Mouse (Mus musculus): Measurements from ENCODE around the gene Porcn. TPM values are rescaled to one million over a fixed set of nuclear protein-coding genes. Genes with fewer than 3 reads are reported as not detected.

Gene Porcn
- polyA plus RNA-seq, 1 experiment from 2014 or later = 9.2 TPM

DNA sequence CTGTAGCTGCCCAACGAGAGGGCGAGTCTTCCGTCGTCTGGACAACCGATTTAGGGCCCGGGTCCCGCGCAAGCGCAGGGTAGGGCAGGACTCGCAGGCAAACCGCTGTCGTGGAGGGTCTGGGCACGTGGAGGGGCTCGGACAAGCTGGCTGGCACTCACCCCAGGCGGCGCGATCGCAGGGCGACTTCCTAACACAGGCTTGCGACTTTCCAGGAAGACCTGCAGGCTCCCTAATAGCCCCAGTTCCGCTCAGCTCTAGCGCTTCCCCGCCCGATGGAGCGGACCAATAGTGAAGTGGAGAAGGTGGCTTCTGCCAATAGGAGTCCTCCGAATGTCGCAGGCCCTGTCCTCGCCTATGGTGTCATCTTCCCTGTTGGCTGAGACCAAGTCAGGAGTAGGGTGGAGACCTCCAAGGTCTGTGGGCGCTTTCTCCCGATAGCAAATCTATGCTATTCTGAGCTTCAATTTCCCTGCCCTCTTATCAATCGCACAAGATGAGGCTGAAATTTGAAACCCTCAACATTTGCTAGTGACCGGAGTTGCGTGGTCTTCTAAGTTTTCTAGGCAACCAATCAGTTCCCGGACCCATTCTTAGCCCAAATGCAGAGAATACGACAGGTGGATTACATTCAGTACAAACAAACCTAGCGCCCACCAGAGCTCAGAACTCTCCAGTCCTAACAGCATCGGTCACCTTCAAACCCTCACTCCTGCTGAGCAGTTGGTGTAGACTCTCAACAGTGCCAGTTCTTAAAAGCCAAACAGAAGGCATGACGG, 13.5 kb downstream of the Porcn start:
- peak overlapping the region; percentile 27; the same call in 1 of the 2 replicates for H3K27ac ChIP-seq (ENCODE audit: low read depth)
- peak; percentile 97 for ATAC-seq (replicated peaks; ENCODE audit: low FRiP score, low TSS enrichment, low read depth)

DNA sequence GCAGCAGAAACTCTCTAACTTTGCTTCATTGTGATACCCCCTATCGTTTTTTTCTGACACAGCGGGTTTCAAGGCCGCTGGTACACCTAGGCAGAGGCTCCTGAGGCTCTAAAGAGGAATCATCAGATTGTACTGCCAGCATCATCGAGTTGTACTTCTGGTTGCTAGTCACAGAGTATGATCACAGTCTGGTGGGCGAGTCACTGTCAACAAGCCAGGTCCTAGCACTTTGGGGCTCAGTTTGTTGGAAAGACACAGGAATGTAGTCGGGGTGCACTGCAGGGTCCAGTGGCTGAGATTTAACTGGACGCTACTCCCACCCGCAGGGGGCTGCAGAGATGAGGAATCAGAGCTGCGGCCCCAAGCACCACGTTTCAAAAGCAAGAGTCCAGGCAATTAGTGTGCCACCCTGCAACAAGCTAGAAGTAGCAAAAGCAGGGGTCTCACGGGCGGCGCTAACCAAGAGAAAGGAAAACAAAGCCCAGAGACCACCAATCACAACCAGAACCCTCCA, 14.1 kb downstream of the Porcn start:
- peak overlapping the region; percentile 57 for H3K4me3 ChIP-seq (ENCODE audit: low read depth, low read length)
- no peaks in the 10 kb centered on the region for H3K9me3 ChIP-seq (ENCODE audit: control insufficient read depth, low read length)
- DNase-seq (ENCODE audit: low spot score) = no peak
- WGBS = 5% methylated on average over 13 of the region's 13 CpGs
- H3K9ac ChIP-seq (ENCODE audit: low read length) = peak overlapping the region; percentile 48
- H3K4me1 ChIP-seq (replicated peaks; ENCODE audit: control insufficient read depth, insufficient read depth, low read length) = no peaks in the 10 kb centered on the region
- 0 out of 2 replicates have a peak, but pooled peaks have one; percentile 30 for ATAC-seq (replicated peaks; ENCODE audit: low FRiP score, low TSS enrichment, low read depth)
- peak overlapping the region; percentile 58 for H3K4me2 ChIP-seq (ENCODE audit: low read length)
- no peaks in the 10 kb centered on the region for H3K27me3 ChIP-seq (replicated peaks; ENCODE audit: control insufficient read depth, insufficient read depth, low read length)
- H3K36me3 ChIP-seq (ENCODE audit: control insufficient read depth, insufficient read depth, low read length) = no peaks in the 10 kb centered on the region
- peak overlapping the region; percentile 27; the same call in 1 of the 2 replicates for H3K27ac ChIP-seq (ENCODE audit: low read depth)

More for the DNA sequence above, 13.5 kb downstream of the Porcn start:
- peak; percentile 80 for DNase-seq (ENCODE audit: low spot score)
- H3K27me3 ChIP-seq (replicated peaks; ENCODE audit: control insufficient read depth, insufficient read depth, low read length) = no peaks in the 10 kb centered on the region
- H3K4me2 ChIP-seq (ENCODE audit: low read length) = peak overlapping the region; percentile 58
- H3K9me3 ChIP-seq (ENCODE audit: control insufficient read depth, low read length) = no peaks in the 10 kb centered on the region
- H3K36me3 ChIP-seq (ENCODE audit: control insufficient read depth, insufficient read depth, low read length) = no peaks in the 10 kb centered on the region
- 15% methylated on average over 37 of the region's 38 CpGs for WGBS
- H3K9ac ChIP-seq (ENCODE audit: low read length) = peak overlapping the region; percentile 48
- H3K4me3 ChIP-seq (ENCODE audit: low read depth, low read length) = peak overlapping the region; percentile 57
- no peaks in the 10 kb centered on the region for H3K4me1 ChIP-seq (replicated peaks; ENCODE audit: control insufficient read depth, insufficient read depth, low read length)

DNA sequence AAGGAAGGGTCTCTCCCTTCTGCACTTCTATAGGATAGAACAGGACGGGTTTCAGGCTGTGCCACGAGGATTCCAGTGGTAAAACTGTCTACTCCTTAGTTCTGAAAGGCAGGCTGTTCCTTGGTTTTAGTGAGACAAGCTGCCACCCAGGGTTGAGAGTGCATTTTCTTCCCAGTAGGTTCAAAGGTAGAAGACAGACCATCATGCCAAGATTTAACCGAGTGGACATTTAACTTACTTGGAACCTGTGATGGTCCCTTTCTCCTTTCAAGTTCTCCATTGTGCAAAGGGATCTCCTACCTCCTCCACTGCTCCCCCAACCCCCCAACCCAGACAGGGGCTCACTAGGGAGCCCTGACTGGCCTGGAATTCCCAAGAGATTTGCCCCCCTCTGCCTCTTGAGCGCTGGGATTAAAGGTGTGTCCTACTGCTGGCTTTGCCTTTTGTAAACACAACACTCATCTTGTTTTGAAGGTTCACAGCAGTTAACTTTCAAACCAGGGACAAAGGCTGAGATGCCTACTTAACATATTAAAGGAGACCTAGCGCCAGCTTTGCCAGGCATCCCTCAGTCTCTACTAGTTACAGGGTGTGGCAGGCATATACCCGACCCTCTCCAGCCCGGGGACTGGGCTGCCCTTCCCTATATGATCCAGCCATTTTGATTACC, 23.3 kb downstream of the Porcn start:
- no peaks in the 10 kb centered on the region for H3K27me3 ChIP-seq (replicated peaks; ENCODE audit: control insufficient read depth, insufficient read depth, low read length)
- no peak for DNase-seq (ENCODE audit: low spot score)
- no peak overlapping the region for H3K4me2 ChIP-seq (ENCODE audit: low read length)
- no peak overlapping the region for H3K9ac ChIP-seq (ENCODE audit: low read length)
- 15% methylated on average over 7 of the region's 7 CpGs for WGBS
- H3K36me3 ChIP-seq (ENCODE audit: control insufficient read depth, insufficient read depth, low read length) = peaks cover 7% of the 10 kb centered on the region; the same call in 1 of the 2 replicates
- no peak for ATAC-seq (replicated peaks; ENCODE audit: low FRiP score, low TSS enrichment, low read depth)
- H3K4me3 ChIP-seq (ENCODE audit: low read depth, low read length) = no peak overlapping the region
- H3K9me3 ChIP-seq (ENCODE audit: control insufficient read depth, low read length) = no peaks in the 10 kb centered on the region
- H3K4me1 ChIP-seq (replicated peaks; ENCODE audit: control insufficient read depth, insufficient read depth, low read length) = no peaks in the 10 kb centered on the region
- H3K27ac ChIP-seq (ENCODE audit: low read depth) = no peak overlapping the region

- no peak overlapping the region for H3K9ac ChIP-seq (ENCODE audit: low read length)
- H3K27me3 ChIP-seq (replicated peaks; ENCODE audit: control insufficient read depth, insufficient read depth, low read length) = no peaks in the 10 kb centered on the region
- WGBS = 90% methylated on average over 5 of the region's 5 CpGs
- no peaks in the 10 kb centered on the region for H3K36me3 ChIP-seq (ENCODE audit: control insufficient read depth, insufficient read depth, low read length)
- no peaks in the 10 kb centered on the region for H3K4me1 ChIP-seq (replicated peaks; ENCODE audit: control insufficient read depth, insufficient read depth, low read length)
- ATAC-seq (replicated peaks; ENCODE audit: low FRiP score, low TSS enrichment, low read depth) (no peak), DNase-seq (ENCODE audit: low spot score) (no peak)
- H3K4me3 ChIP-seq (ENCODE audit: low read depth, low read length) = no peak overlapping the region
- H3K9me3 ChIP-seq (ENCODE audit: control insufficient read depth, low read length) = no peaks in the 10 kb centered on the region
- no peak overlapping the region for H3K4me2 ChIP-seq (ENCODE audit: low read length)
- no peak overlapping the region for H3K27ac ChIP-seq (ENCODE audit: low read depth)
These were observed 26.7 kb downstream of the Porcn start for GRCm38 (mm10) chrX:8179646-8180045.

- no peak overlapping the region for H3K4me3 ChIP-seq (ENCODE audit: low read depth, low read length)
- H3K9ac ChIP-seq (ENCODE audit: low read length) = no peak overlapping the region
- WGBS = 87% methylated on average over 2 of the region's 2 CpGs
- no peak for ATAC-seq (replicated peaks; ENCODE audit: low FRiP score, low TSS enrichment, low read depth)
- no peaks in the 10 kb centered on the region for H3K9me3 ChIP-seq (ENCODE audit: control insufficient read depth, low read length)
- H3K4me2 ChIP-seq (ENCODE audit: low read length) = no peak overlapping the region
- H3K27me3 ChIP-seq (replicated peaks; ENCODE audit: control insufficient read depth, insufficient read depth, low read length) = no peaks in the 10 kb centered on the region
- no peaks in the 10 kb centered on the region for H3K36me3 ChIP-seq (ENCODE audit: control insufficient read depth, insufficient read depth, low read length)
- H3K4me1 ChIP-seq (replicated peaks; ENCODE audit: control insufficient read depth, insufficient read depth, low read length) = no peaks in the 10 kb centered on the region
- no peak overlapping the region for H3K27ac ChIP-seq (ENCODE audit: low read depth)
- DNase-seq (ENCODE audit: low spot score) = no peak
These were observed 27.5 kb downstream of the Porcn start for GRCm38 (mm10) chrX:8178871-8179270.

DNA sequence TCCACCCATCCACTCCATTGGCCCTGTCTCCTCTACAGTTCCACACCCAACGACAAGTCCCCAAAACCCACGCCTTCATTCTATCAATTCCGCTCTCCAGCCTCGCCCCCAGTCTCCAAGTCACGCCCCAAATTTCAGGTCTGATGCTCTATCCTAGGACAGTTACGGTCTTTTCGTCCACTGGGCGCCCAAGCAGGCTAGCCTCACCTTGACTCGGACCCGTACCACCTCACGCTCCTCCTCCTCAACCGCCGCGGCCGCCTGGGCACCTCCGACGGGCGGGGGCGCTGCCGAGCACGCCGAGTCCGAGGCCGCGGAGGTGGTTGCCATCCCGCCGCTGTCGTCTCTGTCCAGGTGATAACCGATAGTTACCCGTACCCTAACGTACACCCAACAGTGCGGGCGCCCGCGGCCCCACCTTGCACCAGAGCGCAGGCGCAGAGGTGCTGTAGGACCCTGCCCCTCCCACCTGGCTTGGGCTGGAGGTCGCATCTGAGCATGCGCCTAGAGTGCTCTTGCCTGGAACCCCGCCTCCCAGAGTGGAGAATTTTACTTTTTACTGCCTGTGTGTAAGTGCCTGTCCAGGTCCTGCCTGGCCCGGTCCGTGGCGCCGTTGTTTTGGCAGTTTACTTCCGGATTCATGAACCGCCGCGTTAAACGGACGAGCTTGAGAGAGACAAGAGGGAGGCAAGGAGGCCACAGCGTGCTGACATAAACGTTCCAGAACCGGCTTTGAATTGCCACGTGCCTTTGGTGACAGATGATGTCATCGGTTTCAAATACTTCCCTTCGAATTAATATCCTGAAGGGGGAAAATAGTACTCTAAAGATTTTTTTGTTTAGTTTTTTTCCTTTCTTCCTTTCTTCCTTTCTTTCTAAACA, 30.6 kb downstream of the Porcn start, which contains the start of gene Tbc1d25:
Gene Tbc1d25, minus strand, starts transcription at position 678 of the 882 bp plus-strand sequence.
- 10% methylated on average over 55 of the region's 56 CpGs for WGBS
- Histone ChIP-seq H3K4me3 (ENCODE audit: low read depth, low read length) (peak within 1 kb of the TSS; percentile 55), H3K9me3 (ENCODE audit: control insufficient read depth, low read length) (no peaks in the 10 kb centered on the region), H3K4me2 (ENCODE audit: low read length) (peak within 1 kb of the TSS; percentile 52), H3K4me1 (replicated peaks; ENCODE audit: control insufficient read depth, insufficient read depth, low read length) (no peaks in the 10 kb centered on the region), H3K27me3 (replicated peaks; ENCODE audit: control insufficient read depth, insufficient read depth, low read length) (no peaks in the 10 kb centered on the region), H3K27ac (ENCODE audit: low read depth) (0 out of 2 replicates have a peak within 1 kb of the TSS, but pooled peaks have one; percentile 22), H3K36me3 (ENCODE audit: control insufficient read depth, insufficient read depth, low read length) (no peaks in the 10 kb centered on the region), H3K9ac (ENCODE audit: low read length) (peak within 1 kb of the TSS; percentile 44)
- DNase-seq (ENCODE audit: low spot score) (peak; percentile 84), ATAC-seq (replicated peaks; ENCODE audit: low FRiP score, low TSS enrichment, low read depth) (peak; percentile 98)

DNA sequence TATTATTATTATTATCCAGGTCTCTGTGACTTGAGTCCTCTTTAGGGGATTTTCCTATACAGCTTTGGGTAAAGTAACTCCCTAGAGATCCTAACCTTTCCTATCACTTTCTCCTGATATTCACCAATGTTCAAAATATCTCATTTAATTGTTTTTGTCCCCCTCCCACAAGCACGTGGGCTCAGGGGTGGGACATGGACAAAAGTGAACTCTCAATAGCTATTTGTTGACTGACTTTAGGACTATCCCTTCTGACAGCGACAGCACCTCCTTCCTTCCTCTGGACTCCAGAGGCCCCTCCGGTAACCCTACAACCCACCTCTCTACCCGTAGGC, 31.2 kb downstream of the Porcn start:
- Histone ChIP-seq H3K27ac (ENCODE audit: low read depth) (no peak overlapping the region), H3K4me3 (ENCODE audit: low read depth, low read length) (peak overlapping the region; percentile 55), H3K4me2 (ENCODE audit: low read length) (peak overlapping the region; percentile 52), H3K9me3 (ENCODE audit: control insufficient read depth, low read length) (no peaks in the 10 kb centered on the region), H3K36me3 (ENCODE audit: control insufficient read depth, insufficient read depth, low read length) (peaks cover 3% of the 10 kb centered on the region; the same call in 1 of the 2 replicates), H3K9ac (ENCODE audit: low read length) (peak overlapping the region; percentile 44), H3K4me1 (replicated peaks; ENCODE audit: control insufficient read depth, insufficient read depth, low read length) (no peaks in the 10 kb centered on the region), H3K27me3 (replicated peaks; ENCODE audit: control insufficient read depth, insufficient read depth, low read length) (no peaks in the 10 kb centered on the region)
- WGBS = 14% methylated on average over 4 of the region's 4 CpGs
- DNase-seq (ENCODE audit: low spot score) (no peak), ATAC-seq (replicated peaks; ENCODE audit: low FRiP score, low TSS enrichment, low read depth) (no peak)
